Mouse (Mus musculus) kidney, embryonic 16.5 days (tissue): ENCODE results near the gene Fam186a. TPM values are rescaled to one million over a fixed set of nuclear protein-coding genes. Genes with fewer than 3 reads are reported as not detected.

Source experiments
- ATAC-seq: fragments of 200-750 bp; cut with Nextera tagmentation; 2 replicates; pipeline ENCODE4 v1.8.0; 2017; ENCODE audit warnings: moderate TSS enrichment; ENCODE audit not compliant: low FRiP score, low TSS enrichment
- H3K27ac ChIP-seq: fragments of 300-500 bp; sonication (generic); 2 replicates; pipeline ENCODE4 v1.5.1; 2014; ENCODE audit warnings: low read length
- H3K27me3 ChIP-seq: fragments of 300-500 bp; sonication (generic); 2 replicates; pipeline ENCODE4 v1.6.1; 2014; ENCODE audit warnings: low read length, control low read depth, mixed read lengths; ENCODE audit not compliant: insufficient read depth
- H3K36me3 ChIP-seq: fragments of 300-500 bp; sonication (generic); 2 replicates; pipeline ENCODE4 v1.6.1; 2014; ENCODE audit warnings: low read length, control low read depth, mixed read lengths; ENCODE audit not compliant: insufficient read depth
- H3K4me1 ChIP-seq: fragments of 300-500 bp; sonication (generic); 2 replicates; pipeline ENCODE4 v1.6.1; 2014; ENCODE audit warnings: low read length, control low read depth, mixed read lengths; ENCODE audit not compliant: insufficient read depth
- H3K4me2 ChIP-seq: fragments of 300-500 bp; sonication (generic); replicated peaks from 2 replicates; pipeline ENCODE4 v1.6.1; 2014; ENCODE audit warnings: low read depth, low read length
- H3K4me3 ChIP-seq: fragments of 300-500 bp; sonication (generic); 2 replicates; pipeline ENCODE4 v1.5.1; 2014; ENCODE audit warnings: mild to moderate bottlenecking, low read length
- H3K9ac ChIP-seq: fragments of 300-500 bp; sonication (generic); replicated peaks from 2 replicates; pipeline ENCODE4 v1.6.1; 2014; ENCODE audit warnings: low read length
- H3K9me3 ChIP-seq: fragments of 300-500 bp; sonication (generic); 2 replicates; pipeline ENCODE4 v1.6.1; 2016; ENCODE audit warnings: low read length, control low read depth
- WGBS: fragments of 180-500 bp; shearing (Covaris S2); extraction: QIAGEN DNeasy Blood & Tissue Kit; methylation state at CpG from one replicate; pipeline ENCODE4 v1.1.7; 2014; 5-methylcytosine and 5-hydroxymethylcytosine counted together
- polyA plus RNA-seq: library from polyadenylated mRNA; unstranded; fragments of >200 nt; fragmentation: Nextera tagmentation; extraction: Ambion mirVana; gene quantifications from 2 replicates; pipeline ENCODE4 v1.2.1, GENCODE M21; 2015

Gene Fam186a
- polyA plus RNA-seq, 1 experiment from 2014 or later = 0.02 TPM

- H3K9me3 ChIP-seq = no peaks in the 10 kb centered on the region
- H3K4me2 ChIP-seq = no peak overlapping the region
- ATAC-seq = no peak
- no peaks in the 10 kb centered on the region for H3K27me3 ChIP-seq
- H3K4me3 ChIP-seq = no peak overlapping the region
- H3K4me1 ChIP-seq = peaks cover 3% of the 10 kb centered on the region; the same call in 1 of the 2 replicates
- H3K27ac ChIP-seq = no peak overlapping the region
- no peak overlapping the region for H3K9ac ChIP-seq
- H3K36me3 ChIP-seq = no peaks in the 10 kb centered on the region
- 63% methylated on average over 4 of the region's 4 CpGs for WGBS
Observed at GRCm38 (mm10) chr15:99907041-99907440, 59.8 kb downstream of the Fam186a start.

- H3K4me2 ChIP-seq = no peak overlapping the region
- no peak overlapping the region for H3K4me3 ChIP-seq
- peaks cover 3% of the 10 kb centered on the region; the same call in 1 of the 2 replicates for H3K4me1 ChIP-seq
- H3K27me3 ChIP-seq = no peaks in the 10 kb centered on the region
- no peaks in the 10 kb centered on the region for H3K9me3 ChIP-seq
- no peak overlapping the region for H3K9ac ChIP-seq
- ATAC-seq = no peak
- WGBS = 86% methylated on average over 9 of the region's 9 CpGs
- no peaks in the 10 kb centered on the region for H3K36me3 ChIP-seq
- H3K27ac ChIP-seq = no peak overlapping the region
Observed at GRCm38 (mm10) chr15:99904841-99905240, 62.0 kb downstream of the Fam186a start.

GRCm38 (mm10) chr15:99904333-99904732 lies 62.5 kb downstream of the Fam186a start:
- Histone ChIP-seq H3K9me3 (no peaks in the 10 kb centered on the region), H3K36me3 (no peaks in the 10 kb centered on the region), H3K27ac (no peak overlapping the region), H3K4me1 (peaks cover 3% of the 10 kb centered on the region; the same call in 1 of the 2 replicates), H3K4me2 (no peak overlapping the region), H3K27me3 (no peaks in the 10 kb centered on the region), H3K4me3 (no peak overlapping the region), H3K9ac (no peak overlapping the region)
- ATAC-seq = peak; percentile 64
- 3% methylated on average over 4 of the region's 4 CpGs for WGBS

GRCm38 (mm10) chr15:99903227-99903626 lies 63.6 kb downstream of the Fam186a start:
- 68% methylated on average over 5 of the region's 5 CpGs for WGBS
- no peak overlapping the region for H3K4me3 ChIP-seq
- H3K27ac ChIP-seq = peak overlapping the region; percentile 30

GRCm38 (mm10) chr15:99902786-99903185 lies 64.1 kb downstream of the Fam186a start:
- 53% methylated on average over 5 of the region's 5 CpGs for WGBS
- ATAC-seq = peak; percentile 73; the same call in 1 of the 2 replicates

More at GRCm38 (mm10) chr15:99903227-99903626, 63.6 kb downstream of the Fam186a start:
- H3K9ac ChIP-seq = no peak overlapping the region
- peaks cover 4% of the 10 kb centered on the region; the same call in 1 of the 2 replicates for H3K4me1 ChIP-seq
- no peak for ATAC-seq
- H3K9me3 ChIP-seq = no peaks in the 10 kb centered on the region
- no peak overlapping the region for H3K4me2 ChIP-seq
- no peaks in the 10 kb centered on the region for H3K27me3 ChIP-seq
- H3K36me3 ChIP-seq = no peaks in the 10 kb centered on the region

GRCm38 (mm10) chr15:99896621-99897020 lies 70.2 kb downstream of the Fam186a start:
- Histone ChIP-seq H3K36me3 (no peaks in the 10 kb centered on the region), H3K9ac (no peak overlapping the region), H3K27ac (no peak overlapping the region), H3K4me3 (no peak overlapping the region), H3K4me2 (no peak overlapping the region), H3K27me3 (no peaks in the 10 kb centered on the region), H3K9me3 (no peaks in the 10 kb centered on the region), H3K4me1 (0 out of 2 replicates have a peak, but pooled peaks cover 4% of the 10 kb centered on the region)
- no peak for ATAC-seq

More at GRCm38 (mm10) chr15:99902786-99903185, 64.1 kb downstream of the Fam186a start:
- peaks cover 7% of the 10 kb centered on the region; the same call in 1 of the 2 replicates for H3K4me1 ChIP-seq
- no peaks in the 10 kb centered on the region for H3K36me3 ChIP-seq
- H3K27me3 ChIP-seq = no peaks in the 10 kb centered on the region
- no peak overlapping the region for H3K4me3 ChIP-seq
- H3K9me3 ChIP-seq = no peaks in the 10 kb centered on the region
- no peak overlapping the region for H3K9ac ChIP-seq
- H3K4me2 ChIP-seq = no peak overlapping the region
- peak overlapping the region; percentile 30 for H3K27ac ChIP-seq

- ATAC-seq = no peak
- H3K4me3 ChIP-seq = no peak overlapping the region
- no peak overlapping the region for H3K9ac ChIP-seq
- H3K4me2 ChIP-seq = 0 out of 2 replicates have a peak overlapping the region, but pooled peaks have one; percentile 49
- WGBS = 94% methylated on average over 1 of the region's 3 CpGs
- H3K27ac ChIP-seq = no peak overlapping the region; the same call in 1 of the 2 replicates
- peaks cover 20% of the 10 kb centered on the region for H3K4me1 ChIP-seq
- no peaks in the 10 kb centered on the region for H3K27me3 ChIP-seq
- no peaks in the 10 kb centered on the region for H3K9me3 ChIP-seq
- no peaks in the 10 kb centered on the region for H3K36me3 ChIP-seq
Observed at GRCm38 (mm10) chr15:99891355-99891754, 75.5 kb downstream of the Fam186a start.

- peak overlapping the region; percentile 42 for H3K9ac ChIP-seq
Observed at GRCm38 (mm10) chr15:99890412-99891236, 76.2 kb downstream of the Fam186a start.

GRCm38 (mm10) chr15:99889275-99889874 lies 77.5 kb downstream of the Fam186a start:
- ATAC-seq = no peak
- peaks cover 20% of the 10 kb centered on the region for H3K4me1 ChIP-seq
- H3K9me3 ChIP-seq = no peaks in the 10 kb centered on the region
- WGBS = 45% methylated on average over 8 of the region's 8 CpGs
- no peaks in the 10 kb centered on the region for H3K27me3 ChIP-seq
- 0 out of 2 replicates have a peak overlapping the region, but pooled peaks have one; percentile 10 for H3K4me2 ChIP-seq
- H3K27ac ChIP-seq = peak overlapping the region; percentile 58; the same call in 1 of the 2 replicates
- no peak overlapping the region for H3K4me3 ChIP-seq
- no peaks in the 10 kb centered on the region for H3K36me3 ChIP-seq
- 0 out of 2 replicates have a peak overlapping the region, but pooled peaks have one; percentile 38 for H3K9ac ChIP-seq

More at GRCm38 (mm10) chr15:99890412-99891236, 76.2 kb downstream of the Fam186a start:
- Histone ChIP-seq H3K4me2 (peak overlapping the region; percentile 49), H3K4me3 (peak overlapping the region; percentile 24; the same call in 1 of the 2 replicates), H3K27me3 (no peaks in the 10 kb centered on the region), H3K4me1 (peaks cover 20% of the 10 kb centered on the region), H3K9me3 (no peaks in the 10 kb centered on the region), H3K36me3 (no peaks in the 10 kb centered on the region), H3K27ac (peak overlapping the region; percentile 61)
- WGBS = 22% methylated on average over 19 of the region's 19 CpGs
- ATAC-seq = 0 out of 2 replicates have a peak, but pooled peaks have one; percentile 72
